Mouse (Mus musculus): ENCODE data around the gene Acsf3.
A peak's percentile ranks its signal among the peaks of the same experiment; 100 is the strongest.

Acsf3 gene

GRCm38 (mm10) chr8:122850641-122851240, 75.5 kb downstream of the Acsf3 start:
- no peak for DNase-seq (ENCODE audit: low read depth, low spot score)

- DNase-seq (ENCODE audit: low read depth, low spot score): no peak
Observed at GRCm38 (mm10) chr8:122851692-122852545, 76.6 kb downstream of the Acsf3 start.

- DNase-seq (ENCODE audit: low read depth, low spot score): no peak
Observed at GRCm38 (mm10) chr8:122852546-122852905, 77.2 kb downstream of the Acsf3 start.

GRCm38 (mm10) chr8:122853340-122853771, 78.1 kb downstream of the Acsf3 start:
- peak; percentile 35 for DNase-seq (ENCODE audit: low read depth, low spot score)

- DNase-seq (ENCODE audit: low read depth, low spot score): no peak
Observed at GRCm38 (mm10) chr8:122854388-122854787, 79.1 kb downstream of the Acsf3 start.

GRCm38 (mm10) chr8:122855123-122855522, 79.8 kb downstream of the Acsf3 start:
- DNase-seq (ENCODE audit: low read depth, low spot score): no peak

- no peak for DNase-seq (ENCODE audit: low read depth, low spot score)
Observed at GRCm38 (mm10) chr8:122856288-122856687, 81.0 kb downstream of the Acsf3 start.

- no peak for DNase-seq (ENCODE audit: low read depth, low spot score)
Observed at GRCm38 (mm10) chr8:122859843-122860242, 84.6 kb downstream of the Acsf3 start.

- peak; percentile 27 for DNase-seq (ENCODE audit: low read depth, low spot score)
Observed at GRCm38 (mm10) chr8:122864719-122865129, 89.4 kb downstream of the Acsf3 start.

GRCm38 (mm10) chr8:122865441-122865840, 90.2 kb downstream of the Acsf3 start:
- no peak for DNase-seq (ENCODE audit: low read depth, low spot score)

- no peak for DNase-seq (ENCODE audit: low read depth, low spot score)
Observed at GRCm38 (mm10) chr8:122866231-122866630, 90.9 kb downstream of the Acsf3 start.

Measured in R1 (cell line).